Comparison of ENCODE assay signal across 13 mouse cellular contexts in genomic region chr3:60615057-60615606, GRCm38 (mm10).
DNase-seq lines count a peak whose midpoint lies in the region; ATAC-seq and TF ChIP-seq lines count a peak whose summit lies in the region.
"Had no signal": no experiment of that assay in that cellular context is flagged by ENCODE, and none has a peak within 500 bp of the region (broad histone marks: within the 10 kb centered on the region; RNA-seq: fewer than 3 reads in every experiment).

No protein-coding gene starts in this region.

- ATAC-seq in heart, embryonic 15.5 days (replicated peaks; ENCODE audit: insufficient number of reproducible peaks, insufficient read depth, low FRiP score, low read depth): no peak
- 0 out of 2 replicates have a peak, but pooled peaks have one; percentile 17 for ATAC-seq in liver, postnatal 0 days

- no peak for DNase-seq in heart, adult 9 months (ENCODE audit: low spot score in 2 of 2)
- DNase-seq in liver, postnatal 0 days: no peak
- DNase-seq in liver: no peak
- DNase-seq in kidney, postnatal 25 days: peak; percentile 65 to 83
- DNase-seq in embryo, embryonic 11 days: no peak
- DNase-seq in urinary bladder, postnatal 14 days (ENCODE audit: low spot score): no peak
- DNase-seq: cerebellum, adult 18-20 months; layer of hippocampus, postnatal 36 days; lung, postnatal 10 days had no signal

- H3K4me1 ChIP-seq in heart, embryonic 15.5 days (replicated peaks): peaks cover 14% of the 10 kb centered on the region; the same call in 1 of the 2 replicates
- peaks cover 6% of the 10 kb centered on the region; the same call in 1 of the 2 replicates for H3K4me1 ChIP-seq in liver, postnatal 0 days (ENCODE audit: insufficient read depth)
- peaks cover 25% of the 10 kb centered on the region for H3K4me1 ChIP-seq in bone marrow macrophage, adult 2 months (ENCODE audit: control insufficient read depth, insufficient read depth, low read length)
- H3K4me1 ChIP-seq: embryonic facial prominence, embryonic 15.5 days; neural tube, embryonic 12.5 days had no signal

- no peak overlapping the region for H3K4me2 ChIP-seq in heart, embryonic 15.5 days
- no peak overlapping the region for H3K4me2 ChIP-seq in liver, postnatal 0 days (ENCODE audit: low read depth, low read length)
- H3K4me2 ChIP-seq: embryonic facial prominence, embryonic 15.5 days; neural tube, embryonic 12.5 days had no signal

- H3K4me3 ChIP-seq in heart, embryonic 15.5 days: no peak overlapping the region
- H3K4me3 ChIP-seq in liver, postnatal 0 days (ENCODE audit: low read depth, low read length): no peak overlapping the region
- no peak overlapping the region for H3K4me3 ChIP-seq in bone marrow macrophage, adult 2 months (ENCODE audit: insufficient read depth, low read length)
- H3K4me3 ChIP-seq: embryonic facial prominence, embryonic 15.5 days; neural tube, embryonic 12.5 days had no signal

- 66% methylated on average over 11 of the region's 11 CpGs for WGBS in heart, embryonic 15.5 days
- WGBS in liver, postnatal 0 days (ENCODE audit: insufficient replicate concordance): 73% methylated on average over 11 of the region's 11 CpGs

- H3K9ac ChIP-seq in heart, embryonic 15.5 days: no peak overlapping the region
- no peak overlapping the region for H3K9ac ChIP-seq in liver, postnatal 0 days (replicated peaks)
- H3K9ac ChIP-seq: embryonic facial prominence, embryonic 15.5 days; neural tube, embryonic 12.5 days had no signal

- H3K36me3 ChIP-seq in heart, embryonic 15.5 days: peaks cover 18% of the 10 kb centered on the region; the same call in 1 of the 2 replicates
- peaks cover 36% of the 10 kb centered on the region for H3K36me3 ChIP-seq in liver, postnatal 0 days (replicated peaks; ENCODE audit: insufficient read depth, low read length)

- 0 out of 2 replicates have a peak overlapping the region, but pooled peaks have one; percentile 7 for H3K27ac ChIP-seq in heart, embryonic 15.5 days
- no peak overlapping the region for H3K27ac ChIP-seq in liver, postnatal 0 days (ENCODE audit: low read depth)
- peak overlapping the region; percentile 64 for H3K27ac ChIP-seq in bone marrow macrophage, adult 2 months (ENCODE audit: insufficient read depth, low read depth, low read length)
- H3K27ac ChIP-seq: embryonic facial prominence, embryonic 15.5 days; neural tube, embryonic 12.5 days had no signal

- TF ChIP-seq POLR2A in bone marrow macrophage, adult 2 months (IDR thresholded peaks at IDR 0.05; ENCODE audit: borderline replicate concordance, low read depth, low read length): no peak

- TF ChIP-seq CTCF in liver, postnatal 0 days (IDR thresholded peaks at IDR 0.05; ENCODE audit: low read depth): no peak
- no peak for TF ChIP-seq CTCF in bone marrow macrophage, adult 2 months (IDR thresholded peaks at IDR 0.05; ENCODE audit: low read depth, low read length)

- no peaks in the 10 kb centered on the region for H3K27me3 ChIP-seq in heart, embryonic 15.5 days
- H3K27me3 ChIP-seq in liver, postnatal 0 days (ENCODE audit: insufficient read depth, low read length): no peaks in the 10 kb centered on the region
- H3K27me3 ChIP-seq: embryonic facial prominence, embryonic 15.5 days; neural tube, embryonic 12.5 days had no signal

- no peak for TF ChIP-seq EP300 in liver, postnatal 0 days (IDR thresholded peaks at IDR 0.05; ENCODE audit: low read depth)

- H3K9me3 ChIP-seq in heart, embryonic 15.5 days (replicated peaks): no peaks in the 10 kb centered on the region
- no peaks in the 10 kb centered on the region for H3K9me3 ChIP-seq in liver, postnatal 0 days (ENCODE audit: low read length)
- H3K9me3 ChIP-seq: embryonic facial prominence, embryonic 15.5 days; neural tube, embryonic 12.5 days had no signal

Comparison
In these comparisons a context has a peak if more than half of its experiments do, and no peak if none do; other contexts are left out.
1. DNase-seq: peak in kidney, postnatal 25 days (2 of 2); none in heart, adult 9 months (0 of 2), liver, postnatal 0 days (single experiment), liver (single experiment), embryo, embryonic 11 days (single experiment) and urinary bladder, postnatal 14 days (single experiment).